Mouse (Mus musculus) intestine, embryonic 16.5 days (tissue): ENCODE results near the gene Col15a1. TPM values are rescaled to one million over a fixed set of nuclear protein-coding genes. Genes with fewer than 3 reads are reported as not detected.

Source experiments
- ATAC-seq: fragments of 200-750 bp; cut with Nextera tagmentation; 2 replicates; pipeline ENCODE4 v1.8.0; 2017; ENCODE audit warnings: moderate TSS enrichment, moderate library complexity
- H3K27ac ChIP-seq: fragments of 300-500 bp; sonication (generic); 2 replicates; pipeline ENCODE4 v1.5.1; 2014; ENCODE audit warnings: mild to moderate bottlenecking, low read length
- H3K27me3 ChIP-seq: fragments of 300-500 bp; sonication (generic); replicated peaks from 2 replicates; pipeline ENCODE4 v1.6.1; 2014; ENCODE audit warnings: low read length, control low read depth, mixed read lengths; ENCODE audit not compliant: control insufficient read depth, insufficient read depth
- H3K36me3 ChIP-seq: fragments of 300-500 bp; sonication (generic); 2 replicates; pipeline ENCODE4 v1.6.1; 2014; ENCODE audit warnings: low read length, control low read depth; ENCODE audit not compliant: control insufficient read depth, insufficient read depth
- H3K4me1 ChIP-seq: fragments of 300-500 bp; sonication (generic); 2 replicates; pipeline ENCODE4 v1.6.1; 2014; ENCODE audit warnings: low read length, control low read depth, mixed read lengths; ENCODE audit not compliant: control insufficient read depth, insufficient read depth
- H3K4me2 ChIP-seq: fragments of 300-500 bp; sonication (generic); 2 replicates; pipeline ENCODE4 v1.6.1; 2014; ENCODE audit warnings: low read depth, low read length, control low read depth
- H3K4me3 ChIP-seq: fragments of 300-500 bp; sonication (generic); 2 replicates; pipeline ENCODE4 v1.5.1; 2014; ENCODE audit warnings: mild to moderate bottlenecking, low read length
- H3K9ac ChIP-seq: fragments of 300-500 bp; sonication (generic); 2 replicates; pipeline ENCODE4 v1.6.1; 2014; ENCODE audit warnings: low read depth, low read length
- H3K9me3 ChIP-seq: fragments of 300-500 bp; sonication (generic); 2 replicates; pipeline ENCODE4 v1.6.1; 2016; ENCODE audit warnings: low read length, control low read depth; ENCODE audit not compliant: control insufficient read depth
- WGBS: fragments of 180-500 bp; shearing (Covaris S2); extraction: QIAGEN DNeasy Blood & Tissue Kit; methylation state at CpG from one replicate; pipeline ENCODE4 v1.1.7; 2014; 5-methylcytosine and 5-hydroxymethylcytosine counted together
- polyA plus RNA-seq: library from polyadenylated mRNA; unstranded; fragments of >200 nt; fragmentation: Nextera tagmentation; extraction: Ambion mirVana; gene quantifications from 2 replicates; pipeline ENCODE4 v1.2.1, GENCODE M21; 2015

Col15a1 gene
- polyA plus RNA-seq, 1 experiment from 2014 or later: 12.7 TPM

GRCm38 (mm10) chr4:47236104-47236503 lies 28.1 kb downstream of the Col15a1 start:
- no peak overlapping the region for H3K9ac ChIP-seq
- no peak overlapping the region for H3K4me3 ChIP-seq
- no peak overlapping the region for H3K27ac ChIP-seq
- peaks cover 4% of the 10 kb centered on the region; the same call in 1 of the 2 replicates for H3K4me1 ChIP-seq
- 90% methylated on average over 7 of the region's 7 CpGs for WGBS
- H3K36me3 ChIP-seq: no peaks in the 10 kb centered on the region
- H3K4me2 ChIP-seq: no peak overlapping the region
- ATAC-seq: no peak
- no peaks in the 10 kb centered on the region for H3K27me3 ChIP-seq
- no peaks in the 10 kb centered on the region for H3K9me3 ChIP-seq

- H3K4me3 ChIP-seq: no peak overlapping the region
- no peaks in the 10 kb centered on the region for H3K27me3 ChIP-seq
- WGBS: 46% methylated on average over 15 of the region's 15 CpGs
- ATAC-seq: no peak
- H3K9ac ChIP-seq: no peak overlapping the region
- no peak overlapping the region for H3K4me2 ChIP-seq
- no peaks in the 10 kb centered on the region for H3K9me3 ChIP-seq
- H3K27ac ChIP-seq: no peak overlapping the region
- peaks cover 4% of the 10 kb centered on the region; the same call in 1 of the 2 replicates for H3K4me1 ChIP-seq
- H3K36me3 ChIP-seq: no peaks in the 10 kb centered on the region
These were observed 29.3 kb downstream of the Col15a1 start for GRCm38 (mm10) chr4:47237220-47237619.

GRCm38 (mm10) chr4:47239114-47239513 lies 31.2 kb downstream of the Col15a1 start:
- no peaks in the 10 kb centered on the region for H3K9me3 ChIP-seq
- H3K27me3 ChIP-seq: no peaks in the 10 kb centered on the region
- H3K4me2 ChIP-seq: no peak overlapping the region
- no peak for ATAC-seq
- H3K9ac ChIP-seq: no peak overlapping the region
- no peaks in the 10 kb centered on the region for H3K36me3 ChIP-seq
- WGBS: 82% methylated on average over 6 of the region's 6 CpGs
- no peak overlapping the region for H3K27ac ChIP-seq
- peaks cover 4% of the 10 kb centered on the region; the same call in 1 of the 2 replicates for H3K4me1 ChIP-seq
- H3K4me3 ChIP-seq: no peak overlapping the region

- Histone ChIP-seq H3K4me1 (no peaks in the 10 kb centered on the region), H3K27ac (no peak overlapping the region), H3K36me3 (no peaks in the 10 kb centered on the region), H3K4me3 (no peak overlapping the region), H3K9ac (no peak overlapping the region), H3K4me2 (no peak overlapping the region), H3K27me3 (no peaks in the 10 kb centered on the region), H3K9me3 (no peaks in the 10 kb centered on the region)
- ATAC-seq: no peak
- WGBS: 73% methylated on average over 5 of the region's 5 CpGs
These were observed 32.9 kb downstream of the Col15a1 start for GRCm38 (mm10) chr4:47240901-47241300.

GRCm38 (mm10) chr4:47242127-47242526 lies 34.2 kb downstream of the Col15a1 start:
- Histone ChIP-seq H3K36me3 (no peaks in the 10 kb centered on the region), H3K4me2 (no peak overlapping the region), H3K27ac (no peak overlapping the region), H3K4me3 (no peak overlapping the region), H3K9me3 (no peaks in the 10 kb centered on the region), H3K9ac (no peak overlapping the region), H3K4me1 (peaks cover 3% of the 10 kb centered on the region), H3K27me3 (no peaks in the 10 kb centered on the region)
- ATAC-seq: no peak
- 73% methylated on average over 4 of the region's 4 CpGs for WGBS

GRCm38 (mm10) chr4:47244651-47245050 lies 36.7 kb downstream of the Col15a1 start:
- Histone ChIP-seq H3K4me2 (no peak overlapping the region), H3K4me1 (peaks cover 3% of the 10 kb centered on the region), H3K36me3 (no peaks in the 10 kb centered on the region), H3K27ac (no peak overlapping the region), H3K27me3 (no peaks in the 10 kb centered on the region), H3K9me3 (no peaks in the 10 kb centered on the region), H3K9ac (no peak overlapping the region), H3K4me3 (no peak overlapping the region)
- no peak for ATAC-seq
- 71% methylated on average over 6 of the region's 6 CpGs for WGBS

- peaks cover 3% of the 10 kb centered on the region for H3K4me1 ChIP-seq
- WGBS: 86% methylated on average over 18 of the region's 18 CpGs
These were observed 37.7 kb downstream of the Col15a1 start for GRCm38 (mm10) chr4:47245621-47246020.

GRCm38 (mm10) chr4:47246811-47247210 lies 38.9 kb downstream of the Col15a1 start:
- H3K9me3 ChIP-seq: no peaks in the 10 kb centered on the region
- no peak overlapping the region for H3K4me2 ChIP-seq
- H3K27me3 ChIP-seq: no peaks in the 10 kb centered on the region
- 60% methylated on average over 8 of the region's 8 CpGs for WGBS
- H3K9ac ChIP-seq: no peak overlapping the region
- ATAC-seq: no peak
- H3K4me1 ChIP-seq: peaks cover 3% of the 10 kb centered on the region
- no peak overlapping the region for H3K4me3 ChIP-seq
- H3K27ac ChIP-seq: no peak overlapping the region
- H3K36me3 ChIP-seq: no peaks in the 10 kb centered on the region

More at GRCm38 (mm10) chr4:47245621-47246020, 37.7 kb downstream of the Col15a1 start:
- 0 out of 2 replicates have a peak, but pooled peaks have one; percentile 16 for ATAC-seq
- Histone ChIP-seq H3K9me3 (no peaks in the 10 kb centered on the region), H3K4me3 (no peak overlapping the region), H3K4me2 (no peak overlapping the region), H3K36me3 (no peaks in the 10 kb centered on the region), H3K27me3 (no peaks in the 10 kb centered on the region), H3K9ac (no peak overlapping the region), H3K27ac (no peak overlapping the region)

GRCm38 (mm10) chr4:47247574-47247973 lies 39.6 kb downstream of the Col15a1 start:
- Histone ChIP-seq H3K9ac (no peak overlapping the region), H3K4me2 (no peak overlapping the region), H3K27me3 (no peaks in the 10 kb centered on the region), H3K4me1 (peaks cover 3% of the 10 kb centered on the region), H3K27ac (no peak overlapping the region), H3K36me3 (no peaks in the 10 kb centered on the region), H3K9me3 (no peaks in the 10 kb centered on the region), H3K4me3 (no peak overlapping the region)
- 68% methylated on average over 6 of the region's 6 CpGs for WGBS
- ATAC-seq: no peak

GRCm38 (mm10) chr4:47249193-47249592 lies 41.2 kb downstream of the Col15a1 start:
- Histone ChIP-seq H3K36me3 (no peaks in the 10 kb centered on the region), H3K4me1 (peaks cover 3% of the 10 kb centered on the region), H3K4me3 (no peak overlapping the region), H3K9me3 (no peaks in the 10 kb centered on the region), H3K27me3 (no peaks in the 10 kb centered on the region), H3K9ac (no peak overlapping the region), H3K4me2 (no peak overlapping the region), H3K27ac (no peak overlapping the region)
- 89% methylated on average over 6 of the region's 6 CpGs for WGBS
- ATAC-seq: no peak
